Mouse (Mus musculus) embryonic fibroblast, embryonic 13.5 days (primary cell): ENCODE data around the gene Kat6b. TPM values are rescaled to one million over a fixed set of nuclear protein-coding genes. Genes with fewer than 3 reads are reported as not detected.
A peak's percentile ranks its signal among the peaks of the same experiment; 100 is the strongest.
"Not testable (repeated sequence)": the region's sequence is repeated elsewhere in the genome, so short reads cannot be mapped to it uniquely, and the experiment has no call there.

Experiments
- H3K27ac ChIP-seq: 2 replicates; pipeline ENCODE4 v1.5.1; 2012; ENCODE audit warnings: low read length, control low read depth, inconsistent platforms; ENCODE audit not compliant: insufficient read depth
- H3K4me1 ChIP-seq: 2 replicates; pipeline ENCODE4 v1.6.1; 2011; ENCODE audit warnings: low read length; ENCODE audit not compliant: control insufficient read depth, insufficient read depth
- H3K4me3 ChIP-seq: 2 replicates; pipeline ENCODE4 v1.5.1; 2011; ENCODE audit warnings: mild to moderate bottlenecking, control low read depth, low read length; ENCODE audit not compliant: insufficient read depth
- CTCF ChIP-seq: IDR thresholded peaks from 2 replicates; pipeline ENCODE4 v1.5.1; 2011; ENCODE audit warnings: mild to moderate bottlenecking, control low read depth, low read length, moderate library complexity, borderline replicate concordance; ENCODE audit not compliant: insufficient read depth
- POLR2A ChIP-seq: IDR thresholded peaks from 2 replicates; pipeline ENCODE4 v1.6.1; 2011; ENCODE audit warnings: low read depth, mild to moderate bottlenecking, control low read depth, low read length, moderate library complexity
- polyA plus RNA-seq: library from polyadenylated mRNA; stranded (reverse); fragments of >200 nt; gene quantifications from 2 replicates; pipeline ENCODE4 v1.2.4, GENCODE M21; 2011; ENCODE audit warnings: low read depth; ENCODE audit not compliant: missing spikeins, insufficient read length

Gene Kat6b
- polyA plus RNA-seq, 1 experiment, result 32.3 TPM

- TF ChIP-seq POLR2A (no peak), CTCF (no peak)
- Histone ChIP-seq H3K4me1 (no peaks in the 10 kb centered on the region), H3K27ac (no peak overlapping the region), H3K4me3 (no peak overlapping the region)
Measured at GRCm38 (mm10) chr14:21640806-21641435, 159.7 kb downstream of the Kat6b start.

- Histone ChIP-seq H3K27ac (no peak overlapping the region), H3K4me3 (no peak overlapping the region), H3K4me1 (no peaks in the 10 kb centered on the region)
- TF ChIP-seq POLR2A, result no peak
- no peak for TF ChIP-seq CTCF
Measured at GRCm38 (mm10) chr14:21653813-21654212, 172.6 kb downstream of the Kat6b start.

GRCm38 (mm10) chr14:21659155-21659554 lies 177.9 kb downstream of the Kat6b start:
- no peaks in the 10 kb centered on the region for H3K4me1 ChIP-seq
- H3K27ac ChIP-seq, result no peak overlapping the region
- TF ChIP-seq CTCF, result no peak
- TF ChIP-seq POLR2A, result no peak
- H3K4me3 ChIP-seq, result no peak overlapping the region

GRCm38 (mm10) chr14:21659652-21660051 lies 178.4 kb downstream of the Kat6b start:
- H3K4me3 ChIP-seq, result no peak overlapping the region
- no peaks in the 10 kb centered on the region for H3K4me1 ChIP-seq
- H3K27ac ChIP-seq, result no peak overlapping the region
- TF ChIP-seq CTCF, result peak; percentile 85; the same call in 1 of the 2 replicates
- TF ChIP-seq POLR2A, result no peak

- Histone ChIP-seq H3K4me3 (no peak overlapping the region), H3K4me1 (no peaks in the 10 kb centered on the region), H3K27ac (no peak overlapping the region)
- peak; percentile 56; the same call in 1 of the 2 replicates for TF ChIP-seq CTCF
- no peak for TF ChIP-seq POLR2A
Measured at GRCm38 (mm10) chr14:21662465-21663142, 181.4 kb downstream of the Kat6b start.

GRCm38 (mm10) chr14:21669218-21669617 lies 188.0 kb downstream of the Kat6b start:
- TF ChIP-seq POLR2A (no peak), CTCF (no peak)
- Histone ChIP-seq H3K4me1 (0 out of 2 replicates have a peak, but pooled peaks cover 2% of the 10 kb centered on the region), H3K27ac (no peak overlapping the region), H3K4me3 (no peak overlapping the region)

GRCm38 (mm10) chr14:21669633-21670421 lies 188.6 kb downstream of the Kat6b start:
- no peak overlapping the region for H3K4me3 ChIP-seq
- TF ChIP-seq POLR2A, result no peak
- no peak overlapping the region for H3K27ac ChIP-seq

GRCm38 (mm10) chr14:21670422-21671006 lies 189.3 kb downstream of the Kat6b start:
- not testable (repeated sequence) for H3K27ac ChIP-seq, H3K4me1 ChIP-seq, H3K4me3 ChIP-seq

More at GRCm38 (mm10) chr14:21669633-21670421, 188.6 kb downstream of the Kat6b start:
- 0 out of 2 replicates have a peak, but pooled peaks cover 2% of the 10 kb centered on the region for H3K4me1 ChIP-seq

GRCm38 (mm10) chr14:21673100-21673499 lies 191.9 kb downstream of the Kat6b start:
- no peak overlapping the region for H3K4me3 ChIP-seq
- no peak for TF ChIP-seq POLR2A
- TF ChIP-seq CTCF, result no peak
- H3K4me1 ChIP-seq, result peaks cover 7% of the 10 kb centered on the region; the same call in 1 of the 2 replicates

More at GRCm38 (mm10) chr14:21673100-21673499, 191.9 kb downstream of the Kat6b start:
- no peak overlapping the region for H3K27ac ChIP-seq
